Mouse (Mus musculus) heart, embryonic 11.5 days (tissue): Measurements from ENCODE around the gene Creb5. TPM values are rescaled to one million over a fixed set of nuclear protein-coding genes. Genes with fewer than 3 reads are reported as not detected.

ENCODE experiments used
- ATAC-seq: fragments of 200-750 bp; cut with Nextera tagmentation; replicated peaks from 2 replicates; pipeline ENCODE4 v1.8.0; 2017; ENCODE audit warnings: moderate library complexity; ENCODE audit not compliant: insufficient number of reproducible peaks, low FRiP score, low TSS enrichment
- H3K27ac ChIP-seq: fragments of 300-500 bp; sonication (generic); 2 replicates; pipeline ENCODE4 v1.5.1; 2014; ENCODE audit warnings: mild to moderate bottlenecking, low read depth, low read length
- H3K27me3 ChIP-seq: fragments of 300-500 bp; sonication (generic); 2 replicates; pipeline ENCODE4 v1.6.1; 2014; ENCODE audit warnings: mild to moderate bottlenecking, low read length, mixed read lengths; ENCODE audit not compliant: control insufficient read depth, insufficient read depth
- H3K36me3 ChIP-seq: fragments of 300-500 bp; sonication (generic); 2 replicates; pipeline ENCODE4 v1.6.1; 2014; ENCODE audit warnings: mild to moderate bottlenecking, low read length, moderate library complexity, mixed read lengths; ENCODE audit not compliant: control insufficient read depth, insufficient read depth
- H3K4me1 ChIP-seq: fragments of 300-500 bp; sonication (generic); 2 replicates; pipeline ENCODE4 v1.6.1; 2014; ENCODE audit warnings: low read length; ENCODE audit not compliant: control insufficient read depth, insufficient read depth
- H3K4me2 ChIP-seq: fragments of 300-500 bp; sonication (generic); 2 replicates; pipeline ENCODE4 v1.6.1; 2014; ENCODE audit warnings: mild to moderate bottlenecking, moderate library complexity
- H3K4me3 ChIP-seq: fragments of 300-500 bp; sonication (generic); 2 replicates; pipeline ENCODE4 v1.5.1; 2014; ENCODE audit warnings: low read depth, low read length
- H3K9ac ChIP-seq: fragments of 300-500 bp; sonication (generic); 2 replicates; pipeline ENCODE4 v1.6.1; 2014; ENCODE audit warnings: mild to moderate bottlenecking, low read depth, low read length, moderate library complexity
- H3K9me3 ChIP-seq: fragments of 300-500 bp; sonication (generic); replicated peaks from 2 replicates; pipeline ENCODE4 v1.6.1; 2016; ENCODE audit warnings: low read length; ENCODE audit not compliant: control insufficient read depth
- WGBS: fragments of 180-500 bp; shearing (Covaris S2); extraction: QIAGEN DNeasy Blood & Tissue Kit; methylation state at CpG from one replicate; pipeline ENCODE4 v1.1.7; 2014; ENCODE audit not compliant: insufficient replicate concordance; 5-methylcytosine and 5-hydroxymethylcytosine counted together
- polyA plus RNA-seq: library from polyadenylated mRNA; unstranded; fragments of >200 nt; fragmentation: Nextera tagmentation; extraction: Ambion mirVana; gene quantifications from 2 replicates; pipeline ENCODE4 v1.2.1, GENCODE M21; 2014

Gene Creb5
- polyA plus RNA-seq, 1 experiment from 2014 or later, result 30.3 TPM

DNA sequence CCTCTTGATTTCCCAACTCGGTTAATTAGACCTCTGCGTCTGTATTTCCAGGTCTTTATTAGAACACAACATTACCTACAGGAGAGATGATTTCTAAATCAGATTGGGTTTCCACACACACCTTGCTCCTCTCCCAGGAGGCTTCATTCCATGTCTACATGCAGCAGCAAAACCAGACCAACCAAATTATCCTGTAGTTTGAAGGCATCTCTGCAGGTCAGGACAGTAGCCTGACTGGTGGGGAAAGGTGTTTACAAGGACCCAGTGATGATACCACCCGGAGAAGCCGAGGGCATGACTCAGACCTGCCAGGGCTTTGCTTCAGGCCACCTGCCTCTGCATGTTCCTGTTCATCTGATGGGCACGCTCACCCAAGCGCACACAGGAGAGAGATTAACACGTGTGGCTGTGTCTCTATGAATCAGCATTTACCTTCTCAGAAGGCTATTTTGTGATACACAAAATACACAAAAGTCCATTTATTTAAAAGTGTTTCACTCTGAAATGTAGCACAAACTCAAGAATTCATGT lies 355.8 kb downstream of the Creb5 start:
- H3K27me3 ChIP-seq, result no peaks in the 10 kb centered on the region
- 86% methylated on average over 7 of the region's 7 CpGs for WGBS
- H3K4me2 ChIP-seq, result no peak overlapping the region
- H3K27ac ChIP-seq, result no peak overlapping the region
- no peak for ATAC-seq
- no peaks in the 10 kb centered on the region for H3K4me1 ChIP-seq
- no peak overlapping the region for H3K9ac ChIP-seq
- no peaks in the 10 kb centered on the region for H3K36me3 ChIP-seq
- no peaks in the 10 kb centered on the region for H3K9me3 ChIP-seq
- H3K4me3 ChIP-seq, result no peak overlapping the region

DNA sequence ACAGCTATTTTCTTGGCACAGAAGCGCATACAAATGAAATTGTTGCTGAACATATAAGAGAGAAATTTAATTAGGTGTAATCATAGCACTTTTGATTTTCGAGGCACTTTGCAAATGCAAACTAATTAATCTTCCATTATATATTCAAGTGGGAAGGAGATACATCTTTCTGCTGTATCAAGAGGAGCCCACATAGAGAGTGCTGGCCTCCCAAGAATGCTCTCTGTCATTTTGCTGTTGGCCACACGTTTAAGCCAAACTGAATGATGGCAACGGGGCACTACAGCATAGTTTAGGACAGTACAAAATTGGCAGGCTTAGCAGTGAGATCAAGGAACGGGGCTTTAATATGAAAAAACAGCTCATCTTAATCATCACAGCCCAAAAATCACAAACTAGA lies 356.4 kb downstream of the Creb5 start:
- Histone ChIP-seq H3K36me3 (no peaks in the 10 kb centered on the region), H3K4me1 (no peaks in the 10 kb centered on the region), H3K9ac (no peak overlapping the region), H3K9me3 (no peaks in the 10 kb centered on the region), H3K4me2 (no peak overlapping the region), H3K27ac (no peak overlapping the region), H3K4me3 (no peak overlapping the region), H3K27me3 (no peaks in the 10 kb centered on the region)
- ATAC-seq, result no peak
- 74% methylated on average over 5 of the region's 5 CpGs for WGBS

DNA sequence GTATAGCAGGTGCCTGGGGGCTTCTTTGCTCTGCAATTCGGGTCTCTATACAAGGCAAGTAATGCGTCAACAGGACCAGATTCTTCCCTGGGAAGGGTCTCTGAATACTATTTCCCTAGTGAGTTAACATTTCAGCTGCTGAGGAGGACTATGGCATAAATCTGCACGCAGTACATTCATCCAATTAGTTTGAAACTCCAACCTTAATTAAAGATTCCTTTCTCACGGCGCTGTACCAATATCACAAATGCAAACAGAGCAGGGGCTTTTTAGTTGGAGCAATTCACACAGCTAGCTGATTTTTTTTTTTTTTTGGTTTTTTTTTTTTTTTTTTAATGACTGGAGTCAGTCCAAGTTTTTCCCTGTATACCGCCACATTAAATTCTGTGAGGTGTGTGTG lies 357.0 kb downstream of the Creb5 start:
- no peaks in the 10 kb centered on the region for H3K9me3 ChIP-seq
- no peaks in the 10 kb centered on the region for H3K27me3 ChIP-seq
- H3K27ac ChIP-seq, result no peak overlapping the region
- H3K9ac ChIP-seq, result no peak overlapping the region
- 81% methylated on average over 6 of the region's 6 CpGs for WGBS
- no peak overlapping the region for H3K4me2 ChIP-seq
- H3K4me3 ChIP-seq, result no peak overlapping the region
- H3K4me1 ChIP-seq, result no peaks in the 10 kb centered on the region
- no peak for ATAC-seq
- no peaks in the 10 kb centered on the region for H3K36me3 ChIP-seq

DNA sequence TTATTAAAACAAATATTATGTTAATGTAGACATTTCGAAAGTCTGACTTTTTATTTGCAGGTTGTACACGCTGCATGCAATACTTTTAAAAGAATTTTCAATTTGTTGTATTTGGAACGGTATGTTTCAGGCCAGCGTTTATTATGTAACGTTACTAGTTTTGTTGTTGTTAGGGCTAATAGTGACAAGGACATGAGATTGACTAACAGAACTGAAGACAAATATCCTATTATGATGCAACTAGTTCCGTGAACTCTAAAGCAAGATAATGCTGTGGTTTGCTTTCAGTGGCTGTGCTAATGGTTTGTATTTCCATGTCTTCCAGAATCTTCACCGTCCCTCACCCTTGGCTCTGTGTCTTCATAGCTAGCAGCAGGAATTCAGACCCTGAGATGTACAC lies 357.9 kb downstream of the Creb5 start:
- Histone ChIP-seq H3K9me3 (no peaks in the 10 kb centered on the region), H3K27ac (no peak overlapping the region), H3K9ac (no peak overlapping the region), H3K4me2 (no peak overlapping the region), H3K4me1 (no peaks in the 10 kb centered on the region), H3K36me3 (no peaks in the 10 kb centered on the region), H3K4me3 (no peak overlapping the region), H3K27me3 (no peaks in the 10 kb centered on the region)
- WGBS, result 87% methylated on average over 7 of the region's 7 CpGs
- no peak for ATAC-seq

DNA sequence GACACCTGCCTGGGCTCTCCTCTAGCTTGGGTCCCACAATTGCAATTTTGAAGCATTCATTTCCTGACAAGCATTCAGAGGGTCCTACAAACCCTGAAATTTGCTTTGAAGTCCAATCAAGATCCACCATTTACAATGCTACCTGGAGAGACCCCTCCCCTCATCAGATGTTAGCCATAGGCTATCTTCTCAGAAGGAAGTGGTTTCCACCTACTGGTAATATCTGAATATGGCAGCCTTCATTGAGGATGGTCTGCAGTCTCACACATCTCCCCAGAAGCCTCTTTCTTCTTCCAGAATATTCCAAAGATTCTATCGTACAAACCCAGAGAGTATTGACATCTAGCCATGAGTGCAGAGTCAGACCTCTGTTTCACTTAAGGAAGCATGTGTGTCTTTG lies 362.7 kb downstream of the Creb5 start:
- Histone ChIP-seq H3K4me1 (no peaks in the 10 kb centered on the region), H3K4me3 (no peak overlapping the region), H3K9ac (no peak overlapping the region), H3K27me3 (no peaks in the 10 kb centered on the region), H3K27ac (no peak overlapping the region), H3K36me3 (no peaks in the 10 kb centered on the region), H3K4me2 (no peak overlapping the region), H3K9me3 (no peaks in the 10 kb centered on the region)
- 67% methylated on average over 1 of the region's 1 CpGs for WGBS
- no peak for ATAC-seq

DNA sequence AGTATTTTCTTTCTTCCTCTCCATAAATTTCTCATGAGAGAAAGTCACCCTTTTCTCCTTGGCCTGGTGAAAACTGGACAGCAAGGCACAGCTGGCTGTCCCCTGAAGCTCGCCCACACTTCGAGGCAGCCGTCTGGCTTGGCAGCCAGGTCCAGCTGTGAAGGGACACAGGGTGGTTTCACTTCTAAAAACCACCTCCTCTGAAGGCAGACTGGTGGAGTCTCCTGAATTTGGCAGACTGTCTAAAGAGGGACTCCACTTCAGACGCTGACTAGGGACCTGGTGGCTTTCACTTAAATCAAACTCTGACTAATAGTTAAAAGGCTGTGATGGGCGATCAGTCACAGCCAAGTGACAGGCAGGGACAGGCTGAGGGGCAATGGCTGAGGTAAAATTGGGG lies 365.6 kb downstream of the Creb5 start:
- H3K9ac ChIP-seq, result no peak overlapping the region
- 65% methylated on average over 5 of the region's 5 CpGs for WGBS
- H3K9me3 ChIP-seq, result no peaks in the 10 kb centered on the region

DNA sequence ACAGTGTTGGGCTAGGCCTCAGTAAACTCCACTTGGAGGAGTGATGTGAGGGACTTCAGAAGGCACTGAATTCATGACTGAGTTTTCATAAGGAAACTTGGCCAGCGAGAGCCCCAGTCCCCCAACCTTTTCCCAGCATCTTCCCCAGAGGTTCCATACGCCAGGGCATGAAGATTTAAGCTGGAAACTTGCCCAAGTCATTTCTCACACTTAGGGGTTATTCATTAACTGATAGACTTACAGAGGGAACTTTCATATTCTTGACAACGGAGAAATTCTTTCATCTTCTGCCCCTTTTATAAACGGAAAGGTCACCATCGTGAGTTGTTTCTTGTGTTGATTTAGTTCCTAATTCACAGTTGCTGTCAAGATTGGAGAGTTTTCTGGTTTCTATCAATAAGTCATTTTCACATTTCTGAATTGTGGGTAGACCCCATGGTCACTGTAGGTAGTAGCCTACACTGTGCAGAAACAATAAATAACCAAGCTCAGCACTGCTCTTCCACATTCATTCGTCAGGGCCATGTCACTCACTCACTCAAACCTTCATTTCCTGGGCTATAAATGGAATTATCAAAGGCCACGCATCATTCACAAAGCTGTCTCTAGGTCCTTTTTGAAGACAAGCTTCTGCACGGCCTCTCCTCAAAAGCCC lies 366.8 kb downstream of the Creb5 start:
- Histone ChIP-seq H3K4me3 (no peak overlapping the region), H3K27me3 (no peaks in the 10 kb centered on the region), H3K9me3 (no peaks in the 10 kb centered on the region), H3K27ac (no peak overlapping the region), H3K4me1 (no peaks in the 10 kb centered on the region), H3K36me3 (no peaks in the 10 kb centered on the region), H3K9ac (no peak overlapping the region), H3K4me2 (no peak overlapping the region)
- no peak for ATAC-seq
- 65% methylated on average over 8 of the region's 8 CpGs for WGBS

More for the DNA sequence above, 365.6 kb downstream of the Creb5 start:
- no peaks in the 10 kb centered on the region for H3K4me1 ChIP-seq
- H3K4me2 ChIP-seq, result no peak overlapping the region
- no peaks in the 10 kb centered on the region for H3K36me3 ChIP-seq
- no peak overlapping the region for H3K27ac ChIP-seq
- no peaks in the 10 kb centered on the region for H3K27me3 ChIP-seq
- no peak for ATAC-seq
- no peak overlapping the region for H3K4me3 ChIP-seq

DNA sequence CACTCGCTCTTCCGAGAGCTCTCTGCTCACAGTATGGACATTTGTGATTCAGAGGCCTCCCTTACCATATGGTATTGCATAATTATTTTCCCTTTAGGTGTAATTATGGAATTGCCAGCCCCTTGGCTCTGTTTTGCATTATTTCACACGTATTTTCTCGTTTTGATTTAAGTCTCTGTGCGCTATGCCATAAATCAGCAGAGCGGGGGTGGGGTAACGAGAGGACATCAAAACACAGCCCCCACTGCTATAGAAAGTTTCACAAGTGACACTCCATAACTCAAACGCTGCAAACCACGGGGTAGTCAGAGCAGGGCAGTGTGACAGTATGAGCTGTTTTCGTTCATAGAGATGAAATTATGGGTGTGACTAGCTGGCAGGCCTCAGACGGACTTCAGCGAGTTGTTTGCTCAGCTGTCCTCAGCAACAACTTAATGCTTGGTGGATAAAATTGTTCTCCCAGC lies 367.3 kb downstream of the Creb5 start:
- WGBS, result 65% methylated on average over 12 of the region's 12 CpGs
- no peak for ATAC-seq
- Histone ChIP-seq H3K9me3 (no peaks in the 10 kb centered on the region), H3K4me2 (no peak overlapping the region), H3K27me3 (no peaks in the 10 kb centered on the region), H3K36me3 (no peaks in the 10 kb centered on the region), H3K4me1 (no peaks in the 10 kb centered on the region), H3K4me3 (no peak overlapping the region), H3K9ac (no peak overlapping the region), H3K27ac (no peak overlapping the region)

DNA sequence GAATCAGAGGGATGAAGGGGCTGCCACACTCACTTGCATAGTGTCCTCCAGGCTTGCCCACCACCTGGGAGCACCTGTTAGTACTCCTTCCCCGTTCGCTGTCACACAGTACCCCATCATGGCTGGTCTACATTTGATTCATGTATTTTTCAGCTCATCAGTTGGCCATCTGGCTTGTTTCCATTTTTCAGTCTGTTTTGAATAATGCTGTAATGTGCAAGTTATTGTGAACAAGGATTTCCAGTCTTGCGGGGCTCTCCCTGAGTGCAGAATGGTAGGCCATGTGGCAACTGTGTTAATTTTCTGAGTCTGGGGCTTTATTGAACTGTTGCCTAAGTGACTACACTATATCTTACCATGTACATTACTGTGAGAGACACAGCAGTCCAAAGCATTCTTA lies 369.4 kb downstream of the Creb5 start:
- Histone ChIP-seq H3K9me3 (no peaks in the 10 kb centered on the region), H3K9ac (no peak overlapping the region), H3K4me1 (no peaks in the 10 kb centered on the region), H3K27me3 (no peaks in the 10 kb centered on the region), H3K36me3 (no peaks in the 10 kb centered on the region), H3K27ac (no peak overlapping the region), H3K4me3 (no peak overlapping the region), H3K4me2 (no peak overlapping the region)
- WGBS, result 86% methylated on average over 3 of the region's 3 CpGs
- ATAC-seq, result no peak
